Mouse (Mus musculus) C2C12 (cell line): Measurements from ENCODE around the gene Sgf29.

Source experiments
- CTCF ChIP-seq: IDR thresholded peaks from one replicate; pipeline ENCODE4 v1.5.1; 2011; ENCODE audit not compliant: control insufficient read depth, insufficient read depth, insufficient read length
- USF1 ChIP-seq: IDR thresholded peaks from one replicate; pipeline ENCODE4 v1.6.1; 2011; ENCODE audit warnings: low read depth, mild to moderate bottlenecking, control low read depth, moderate library complexity

DNA sequence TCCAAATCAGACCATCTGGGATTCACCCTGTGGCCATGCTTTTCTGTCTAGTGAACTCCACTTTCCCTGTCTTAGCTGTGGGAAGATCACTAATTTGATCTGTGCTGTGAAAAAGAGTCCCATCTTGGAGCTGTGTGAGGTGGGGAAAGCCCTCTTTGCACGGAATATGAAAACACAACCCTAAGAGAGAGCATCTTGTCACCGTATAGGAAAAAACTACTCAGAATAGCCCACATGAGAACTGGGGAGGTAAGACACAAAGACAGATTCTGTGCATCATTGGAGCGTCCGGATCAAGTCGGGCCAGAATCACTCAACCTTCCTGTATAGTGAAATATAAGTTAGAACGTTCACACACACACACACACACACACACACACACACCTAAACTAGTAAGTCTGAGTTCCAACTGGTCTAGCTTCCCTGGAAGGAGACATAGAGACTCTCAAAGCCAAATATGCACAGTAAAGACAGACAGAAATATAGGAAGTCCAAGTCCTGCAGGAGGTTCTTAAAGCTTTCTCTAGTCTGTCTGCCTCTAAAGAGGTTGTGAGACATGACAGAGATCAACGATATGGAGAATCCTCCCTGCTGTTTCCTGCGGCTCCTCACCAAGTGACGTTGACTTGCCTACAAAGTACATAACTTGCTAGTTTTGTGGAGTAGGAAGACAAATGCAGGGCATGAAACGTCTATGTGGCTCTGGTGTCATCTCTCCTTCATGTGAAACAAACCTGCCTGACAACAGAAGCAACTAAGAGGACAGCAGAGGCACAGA lies 59.3 kb downstream of the Sgf29 start:
- TF ChIP-seq USF1 (no peak), CTCF (no peak)
